Mouse (Mus musculus) heart, postnatal 36 days (tissue): ENCODE data around the gene Pak3. TPM values are rescaled to one million over a fixed set of nuclear protein-coding genes. Genes with fewer than 3 reads are reported as not detected.

Experiments used
- DNase-seq, 2 experiments: peaks; one replicate each; pipeline ENCODE4 v3.0.0; 2021 to 2022
- intact Hi-C: fragments of 180-260 bp; cut with DNase I; formaldehyde crosslinking; loops from one replicate; pipeline ENCODE4 v1.15.1; 2025
- microRNA-seq, 2 experiments: library from miRNA; unstranded; fragments of <30 nt; microRNA quantifications; one replicate each; pipeline ENCODE4 v1.2.0; 2021; ENCODE audit warnings: borderline number of aligned reads in 2 of 2
- total RNA-seq, 2 experiments: library from RNA; stranded (reverse); gene quantifications; 2 replicates each; pipeline ENCODE4 v1.2.3; 2021

Gene Pak3
- total RNA-seq, 2 experiments from 2014 or later, result 0.33 to 0.79 TPM

DNA sequence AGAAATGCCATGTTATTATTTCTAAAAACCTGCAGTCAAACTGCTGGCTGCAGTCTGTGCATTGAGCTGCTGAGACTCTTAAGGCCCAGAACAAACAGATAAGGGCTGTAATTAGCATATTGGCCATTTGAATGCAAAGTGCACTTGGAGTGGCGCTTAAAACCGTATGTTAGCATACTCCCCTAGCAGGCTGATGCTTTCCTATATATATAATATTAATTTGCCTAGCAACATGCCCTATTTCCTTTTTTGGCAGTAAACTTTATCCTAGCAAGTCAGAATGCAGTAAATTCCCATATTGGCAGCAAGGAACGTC is 136.7 kb downstream of the Pak3 start:
- DNase-seq, result no peak
- intact Hi-C loops, result no loop called here

DNA sequence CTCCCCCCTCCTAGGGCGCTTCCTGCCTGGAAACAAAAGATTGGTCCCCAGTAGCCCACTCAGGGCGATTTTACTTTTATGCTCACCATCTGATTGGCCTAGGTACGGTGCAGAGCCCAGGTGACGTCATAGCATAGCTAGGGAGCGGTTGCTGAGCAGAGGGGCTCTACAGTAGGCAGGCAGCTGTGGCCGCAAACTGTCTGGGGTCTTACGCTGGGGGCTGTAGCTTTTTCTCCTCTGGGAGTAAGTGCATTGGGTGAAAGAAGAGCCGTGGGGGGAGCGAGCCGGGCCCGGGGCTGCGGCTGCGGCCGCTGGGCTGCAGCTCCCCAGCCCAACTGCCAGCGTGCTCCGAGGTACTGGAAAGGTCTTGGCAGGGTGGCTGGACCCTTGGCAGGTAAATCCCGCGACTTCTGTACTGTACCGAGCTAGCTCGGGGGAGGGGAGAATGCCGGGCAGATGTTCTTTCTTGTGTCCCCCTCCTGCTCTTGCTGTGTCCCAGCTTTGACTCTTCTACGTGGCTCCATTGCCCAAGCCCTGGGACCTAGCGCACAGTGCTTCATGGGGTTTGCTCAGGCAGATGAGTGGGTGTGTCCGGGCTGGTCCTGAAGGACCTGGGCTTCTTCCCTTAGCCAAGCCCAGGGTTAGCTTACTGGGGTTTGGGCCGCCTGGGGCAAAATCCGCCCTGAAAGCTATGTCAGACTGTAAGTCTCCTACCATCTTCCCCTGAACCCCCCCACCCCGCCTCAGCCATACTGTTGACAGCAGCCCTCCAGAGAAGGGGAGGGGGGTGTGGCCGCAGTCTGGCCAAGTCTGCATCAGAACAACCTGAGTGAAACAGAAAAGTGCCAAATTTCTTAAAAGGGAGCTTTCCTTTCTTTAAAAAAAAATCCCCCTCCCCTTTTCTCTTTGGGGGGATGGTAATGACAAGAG is 146.1 kb downstream of the Pak3 start:
- intact Hi-C loops, result loop anchor here (5.0 kb wide), 1 partner anchor 567 kb away; the partner anchor contains the start of gene Rtl9
- peak in 1 of 2 experiments; percentile 1 for DNase-seq

DNA sequence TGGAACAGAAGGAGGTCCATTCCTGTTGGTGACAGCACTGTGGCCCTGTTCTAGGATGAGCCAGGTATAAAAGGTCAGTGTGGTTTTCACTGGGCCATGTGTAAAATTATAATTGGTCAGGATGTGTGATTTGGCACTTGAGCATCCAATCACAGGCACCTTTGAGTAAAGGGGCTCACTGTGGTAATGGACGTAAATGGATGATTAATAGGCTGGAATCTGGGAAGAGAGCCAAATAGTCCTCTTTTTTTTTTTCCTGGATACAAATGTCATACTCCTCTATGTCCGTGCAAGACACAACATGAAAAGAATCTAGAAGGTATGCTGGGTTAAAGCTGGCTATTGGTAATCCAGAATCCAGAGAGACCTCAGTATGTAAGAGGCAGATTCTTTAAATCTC is 147.4 kb downstream of the Pak3 start:
- no peak for DNase-seq
- intact Hi-C loops, result loop anchor here (5.0 kb wide), 1 partner anchor 568 kb away; the partner anchor contains the start of gene Rtl9

DNA sequence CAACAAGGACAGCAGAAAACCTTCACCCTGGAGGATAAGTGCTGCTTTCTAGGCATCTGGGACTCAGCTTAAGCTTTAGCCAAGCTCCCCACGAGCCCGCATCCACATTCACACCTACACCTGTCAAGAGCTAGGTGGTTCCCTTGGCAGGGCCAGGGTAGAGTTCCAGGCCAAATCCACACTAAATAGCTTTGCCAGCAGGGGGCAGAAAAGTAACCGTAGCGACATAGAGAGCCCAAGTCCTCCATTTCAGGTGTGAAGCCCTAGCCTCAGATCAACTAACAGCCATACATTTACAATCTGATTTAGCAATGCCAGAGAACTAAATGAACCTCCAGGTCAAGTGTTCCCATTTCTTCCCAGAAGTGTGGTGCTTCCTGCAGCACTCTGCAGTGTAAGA is 148.6 kb downstream of the Pak3 start:
- no peak for DNase-seq
- intact Hi-C loops, result loop anchor here (1.0 to 5.0 kb wide), 2 partner anchors 204 to 570 kb away; partner anchors contain the start of gene Rtl9

DNA sequence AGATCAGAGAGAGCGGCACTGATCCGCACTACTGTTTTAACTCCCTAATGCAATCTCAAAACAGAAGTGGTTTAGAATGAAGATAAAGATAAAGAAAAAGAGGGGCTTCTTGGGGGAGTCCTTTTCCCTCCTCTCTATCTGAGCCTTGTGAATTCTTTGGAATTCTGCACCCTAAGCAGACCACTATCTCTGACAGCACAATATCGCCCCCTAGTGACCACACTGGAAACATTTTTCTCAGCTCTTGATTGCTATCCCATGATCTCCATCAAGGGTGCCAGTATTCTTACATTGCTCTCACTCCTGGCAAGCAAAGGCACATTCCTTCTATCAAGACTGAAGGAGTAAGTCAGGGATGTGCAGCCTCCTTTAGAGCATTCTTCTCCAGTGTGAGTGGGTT is 149.9 kb downstream of the Pak3 start:
- intact Hi-C loops, result loop anchor here (5.0 kb wide), 1 partner anchor 571 kb away; the partner anchor contains the start of gene Rtl9
- DNase-seq, result peak; percentile 1 to 18

DNA sequence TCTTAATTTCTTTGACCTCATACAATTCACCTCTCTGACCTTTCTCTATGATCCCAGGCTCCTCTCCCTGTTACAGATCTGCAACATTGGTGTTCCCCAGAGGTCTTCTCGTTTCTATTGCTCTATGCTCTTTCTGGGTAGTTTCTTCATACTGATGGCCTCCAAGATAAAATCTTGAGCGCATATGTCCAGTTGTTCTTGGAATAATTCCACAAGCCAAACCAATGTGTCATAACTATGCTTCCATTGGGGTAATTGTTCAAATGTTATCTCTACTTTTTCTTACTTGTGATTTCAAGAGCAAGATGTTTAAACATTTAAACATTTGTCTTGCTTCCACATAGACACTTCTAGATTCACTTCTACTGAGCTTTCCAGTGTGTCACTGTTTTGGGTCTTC is 160.2 kb downstream of the Pak3 start:
- intact Hi-C loops, result no loop called here
- no peak for DNase-seq

DNA sequence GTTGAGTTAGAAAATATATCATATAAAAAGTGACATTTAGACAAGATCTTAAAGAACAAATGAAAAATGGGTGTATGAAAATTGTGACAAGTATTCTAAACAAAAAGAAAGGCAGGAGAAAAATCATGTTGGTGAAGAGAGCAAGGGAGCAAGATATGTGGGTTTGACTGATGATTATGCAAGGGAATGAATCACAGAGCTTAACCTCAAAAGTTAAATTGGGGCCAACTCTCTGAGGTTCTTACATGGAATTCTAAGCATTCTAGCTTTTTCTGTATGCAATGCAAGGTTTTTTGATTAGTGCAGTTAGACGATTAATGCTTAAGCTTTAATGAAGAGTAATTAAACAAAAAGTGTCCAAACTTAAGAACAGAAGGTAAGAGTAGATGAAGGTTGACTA is 203.9 kb downstream of the Pak3 start:
- intact Hi-C loops, result no loop called here
- no peak for DNase-seq

DNA sequence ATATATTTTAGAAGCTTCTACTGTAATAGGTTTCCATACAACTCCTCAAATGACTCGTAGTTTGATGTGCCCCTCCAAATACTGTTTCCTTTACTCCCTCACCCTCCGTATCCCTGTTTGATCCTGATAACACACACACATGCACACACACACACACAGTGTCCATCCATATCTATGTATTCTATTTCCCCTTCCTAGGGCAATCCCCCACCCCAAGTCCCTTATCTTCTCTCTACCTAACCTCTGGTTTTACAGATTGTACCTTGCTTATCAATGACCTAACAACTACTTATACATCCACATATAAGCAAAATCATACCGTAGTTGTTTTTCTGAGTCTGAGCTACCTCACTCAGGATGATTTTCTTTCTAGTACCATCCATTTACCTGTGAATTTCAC is 207.0 kb downstream of the Pak3 start:
- intact Hi-C loops, result no loop called here
- no peak for DNase-seq

DNA sequence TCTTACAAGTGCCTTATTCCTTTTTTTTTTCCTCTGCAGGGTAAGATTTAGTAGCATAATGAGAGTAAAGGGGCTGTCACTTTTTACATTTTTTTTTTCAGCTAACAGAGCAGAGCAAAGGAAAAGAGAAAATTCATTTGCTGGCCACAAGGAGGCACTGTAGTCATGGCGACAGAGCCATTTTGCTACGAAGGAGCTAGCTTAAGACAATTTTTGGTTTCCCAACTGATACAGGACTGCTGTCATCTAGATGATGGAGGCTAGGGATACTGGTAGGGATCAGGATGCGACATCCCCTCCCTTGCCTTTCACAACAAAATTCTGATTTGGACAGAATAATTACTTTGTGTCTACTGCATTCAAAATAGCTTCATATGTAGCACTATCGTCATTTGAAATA is 217.6 kb downstream of the Pak3 start:
- intact Hi-C loops, result no loop called here
- DNase-seq, result peak in 1 of 2 experiments; percentile 13

DNA sequence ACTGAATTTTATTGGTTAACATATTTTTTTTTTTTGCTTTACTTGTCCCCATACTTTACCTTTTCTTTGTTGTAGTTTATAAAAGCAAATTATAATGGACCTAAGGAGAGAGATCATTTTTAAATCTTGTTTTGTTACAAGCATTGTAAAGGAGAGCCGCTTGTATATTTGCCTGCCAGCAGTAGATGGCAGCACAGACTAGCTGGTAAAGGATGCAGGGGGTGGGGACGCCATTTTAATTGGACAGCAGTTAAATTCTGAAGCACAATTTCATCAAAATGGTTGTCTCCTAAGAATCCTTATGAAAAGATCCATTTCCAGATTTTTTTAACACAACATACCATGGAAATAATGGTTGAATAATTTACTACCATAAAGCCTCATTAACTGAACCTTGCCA is 220.8 kb downstream of the Pak3 start:
- intact Hi-C loops, result no loop called here
- DNase-seq, result peak in 1 of 2 experiments; percentile 9

DNA sequence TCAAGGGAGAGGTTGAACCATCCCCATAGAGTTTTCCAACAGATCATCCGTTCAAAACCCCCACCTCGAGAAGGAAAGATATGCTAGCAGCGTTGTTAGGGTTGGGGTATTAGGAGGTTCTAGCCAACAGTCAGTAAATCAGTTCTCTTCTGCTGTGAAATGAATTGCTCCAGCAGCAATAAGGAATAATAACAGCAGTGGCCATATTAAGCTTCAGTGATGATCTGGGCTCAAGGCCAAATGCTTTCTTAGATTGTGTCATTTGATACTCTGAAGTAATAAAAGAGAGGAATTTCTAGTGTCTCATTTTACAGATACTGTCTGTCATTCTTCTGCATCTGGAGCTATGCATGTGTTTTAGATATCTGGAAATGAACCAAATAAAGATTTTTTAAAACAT is 244.2 kb downstream of the Pak3 start:
- DNase-seq, result no peak
- intact Hi-C loops, result no loop called here

DNA sequence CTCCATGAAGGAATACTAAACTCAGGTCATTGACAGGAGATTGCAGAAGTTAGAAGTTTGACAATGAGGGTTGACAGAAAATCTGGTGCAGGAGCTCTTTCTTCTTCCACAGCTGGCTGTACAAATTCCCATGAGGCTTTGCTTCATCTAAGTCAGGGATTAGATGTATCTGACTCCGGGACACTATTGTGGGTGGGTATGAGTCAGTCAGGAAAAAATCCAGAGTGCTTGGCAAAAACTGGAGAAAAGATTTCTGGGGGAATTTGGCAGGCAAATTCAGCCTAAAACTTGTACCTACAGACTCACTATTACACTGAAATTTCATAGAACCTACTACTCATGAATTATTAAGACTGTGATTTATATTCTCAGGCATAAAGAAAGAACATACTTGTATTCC is 297.6 kb downstream of the Pak3 start:
- no peak for DNase-seq
- intact Hi-C loops, result no loop called here

DNA sequence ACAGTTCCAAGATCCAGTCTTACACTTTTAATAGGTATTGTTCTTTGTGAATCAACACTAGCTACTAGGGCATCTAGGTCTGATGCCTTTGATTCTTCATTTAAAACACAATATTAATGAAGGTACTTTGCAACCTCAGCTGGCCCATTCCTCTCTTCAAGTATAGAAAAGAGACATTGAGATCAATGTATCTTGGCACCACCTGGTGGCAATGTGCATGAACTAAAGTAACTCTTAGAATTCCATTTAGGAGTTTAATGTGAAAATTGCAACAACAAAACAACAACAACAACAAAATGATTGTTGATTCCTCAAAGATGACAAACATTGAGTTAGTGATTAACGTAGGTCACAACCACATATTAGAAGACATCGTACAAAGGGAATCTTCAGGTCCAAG is 300.6 kb downstream of the Pak3 start:
- no peak for DNase-seq
- intact Hi-C loops, result no loop called here

DNA sequence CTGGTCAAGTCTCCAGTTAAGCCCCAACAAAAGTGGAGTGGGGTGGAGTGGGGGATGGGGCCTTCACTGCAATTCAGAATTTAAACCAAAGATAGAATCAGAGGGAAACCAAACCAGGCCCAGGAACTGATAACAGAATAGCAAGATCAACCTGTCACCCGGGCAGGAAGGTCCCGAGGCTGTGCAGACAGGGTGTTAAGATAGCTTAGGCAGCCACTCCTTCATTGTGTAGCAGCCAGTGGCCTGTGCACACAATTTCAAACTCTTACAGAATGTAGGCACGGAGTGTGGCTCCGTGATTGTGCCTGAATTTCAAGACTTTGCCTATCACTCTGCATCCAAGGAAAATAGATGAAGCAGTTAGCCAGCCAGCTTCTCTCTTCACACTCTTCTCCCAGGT is 308.1 kb downstream of the Pak3 start:
- no peak for DNase-seq
- intact Hi-C loops, result no loop called here

DNA sequence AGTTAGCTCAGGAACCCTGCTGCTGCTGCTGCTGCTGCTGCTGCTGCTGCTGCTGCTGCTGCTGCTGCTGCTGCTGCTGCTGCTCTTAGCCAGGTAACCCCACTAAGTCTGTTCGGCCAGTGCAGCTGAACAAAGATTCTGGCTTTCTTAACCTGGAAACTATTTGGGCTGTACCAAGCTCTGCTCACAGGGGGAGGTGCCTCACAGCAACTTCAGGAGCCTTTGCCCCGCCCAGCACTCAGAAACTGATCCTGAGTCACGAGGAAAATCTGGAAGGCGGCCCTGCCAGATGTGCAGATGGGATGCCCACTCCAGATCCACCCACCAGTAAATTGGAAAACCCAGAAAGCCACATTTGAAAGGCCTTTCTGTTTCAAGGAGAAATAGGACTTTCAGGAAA is 308.8 kb downstream of the Pak3 start, which contains the start of gene Capn6:
Gene Capn6, minus strand, starts transcription at position 203 of the 400 bp plus-strand sequence.
- intact Hi-C loops, result no loop called here
- peak; percentile 1 to 4 for DNase-seq

DNA sequence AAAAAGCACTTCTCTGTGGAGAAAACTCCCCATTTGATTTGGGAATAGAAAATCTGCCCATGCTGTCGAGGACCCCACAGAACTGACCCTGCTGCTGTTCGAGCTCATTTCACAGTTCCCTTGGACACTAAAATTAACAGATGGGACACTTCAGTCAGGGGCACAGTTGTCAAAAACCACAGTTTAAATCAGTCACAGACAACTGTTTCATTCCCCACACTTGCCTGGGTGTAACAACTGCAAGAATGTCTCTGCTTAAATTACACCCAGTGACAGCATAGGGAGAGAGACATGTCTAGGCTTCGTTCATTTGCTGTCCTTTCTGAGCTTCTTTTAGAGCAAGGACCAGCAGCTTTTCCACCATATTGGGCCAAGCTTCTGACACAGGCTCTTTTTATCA is 328.2 kb downstream of the Pak3 start:
- intact Hi-C loops, result no loop called here

More for the DNA sequence above, 328.2 kb downstream of the Pak3 start:
- DNase-seq, result no peak

Small RNA genes lying within 50 kb of the gene (microRNA-seq; reads per million reads assigned to microRNA genes)
- gene Gm47298, result 0 reads per million in 2 experiments

Other genes starting within 250 kb of the Pak3 start
- gene Chrdl1, start 124.3 kb upstream of the Pak3 start, total RNA-seq, result 1 to 10 TPM; 2.2 to 2.5 TPM